Mouse (Mus musculus) olfactory bulb, adult 2 months (tissue): ENCODE measurements around the gene Lrrc4c. TPM values are rescaled to one million over a fixed set of nuclear protein-coding genes. Genes with fewer than 3 reads are reported as not detected.

Experiments used
- H3K27ac ChIP-seq: fragments of 200-500 bp; 2 replicates; pipeline ENCODE4 v1.5.1; 2012; ENCODE audit warnings: low read depth, low read length; ENCODE audit not compliant: insufficient read depth
- H3K4me1 ChIP-seq: fragments of 200-500 bp; 2 replicates; pipeline ENCODE4 v1.6.1; 2012; ENCODE audit warnings: low read length; ENCODE audit not compliant: control insufficient read depth, insufficient read depth
- H3K4me3 ChIP-seq: fragments of 200-500 bp; 2 replicates; pipeline ENCODE4 v1.5.1; 2012; ENCODE audit warnings: mild to moderate bottlenecking, low read depth, low read length, moderate library complexity; ENCODE audit not compliant: insufficient read depth
- CTCF ChIP-seq: fragments of 200-500 bp; IDR thresholded peaks from 2 replicates; pipeline ENCODE4 v1.5.1; 2012; ENCODE audit warnings: low read depth, mild to moderate bottlenecking, low read length, moderate library complexity; ENCODE audit not compliant: insufficient read depth
- POLR2A ChIP-seq: fragments of 200-500 bp; IDR thresholded peaks from 2 replicates; pipeline ENCODE4 v1.6.1; 2012; ENCODE audit warnings: mild to moderate bottlenecking, low read depth, low read length, moderate library complexity; ENCODE audit not compliant: insufficient read depth
- WGBS: fragments of 180-500 bp; shearing (Covaris S2); methylation state at CpG from one replicate; pipeline ENCODE4 v1.1.7; 2018; 5-methylcytosine and 5-hydroxymethylcytosine counted together
- polyA plus RNA-seq: library from polyadenylated mRNA; stranded (reverse); fragments of >200 nt; gene quantifications from 2 replicates; pipeline ENCODE4 v1.2.4, GENCODE M21; 2012; ENCODE audit warnings: low replicate concordance; ENCODE audit not compliant: missing spikeins, insufficient read depth, insufficient read length

Gene Lrrc4c
- polyA plus RNA-seq, 1 experiment: not detected

DNA sequence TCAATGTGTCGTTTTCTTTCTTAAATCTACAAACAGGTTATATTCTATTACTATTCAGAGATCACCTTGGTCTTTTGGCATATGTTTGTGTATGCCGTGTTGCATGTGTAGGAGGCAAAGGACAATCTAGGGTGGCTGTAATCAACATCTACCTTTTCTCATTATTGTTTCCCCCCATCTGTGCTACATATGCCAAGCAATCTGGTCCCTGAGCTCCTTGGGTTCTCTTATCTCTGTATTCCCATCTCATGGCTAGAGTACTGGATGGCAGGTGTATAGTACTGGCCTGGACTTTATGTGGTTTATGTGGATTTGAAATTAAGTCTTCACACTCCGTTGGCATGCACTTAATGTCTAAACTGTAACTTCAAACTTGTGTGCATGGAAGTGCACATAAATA lies 700.4 kb downstream of the Lrrc4c start:
- Histone ChIP-seq H3K4me3 (no peak overlapping the region), H3K27ac (no peak overlapping the region), H3K4me1 (no peaks in the 10 kb centered on the region)
- TF ChIP-seq POLR2A: no peak
- no peak for TF ChIP-seq CTCF
- 84% methylated on average over 3 of the region's 3 CpGs for WGBS

GRCm38 (mm10) chr2:97026991-97027390 lies 709.0 kb downstream of the Lrrc4c start:
- Histone ChIP-seq H3K4me1 (no peaks in the 10 kb centered on the region), H3K4me3 (no peak overlapping the region), H3K27ac (no peak overlapping the region)
- TF ChIP-seq POLR2A: no peak
- TF ChIP-seq CTCF: no peak
- 22% methylated on average over 1 of the region's 1 CpGs for WGBS

DNA sequence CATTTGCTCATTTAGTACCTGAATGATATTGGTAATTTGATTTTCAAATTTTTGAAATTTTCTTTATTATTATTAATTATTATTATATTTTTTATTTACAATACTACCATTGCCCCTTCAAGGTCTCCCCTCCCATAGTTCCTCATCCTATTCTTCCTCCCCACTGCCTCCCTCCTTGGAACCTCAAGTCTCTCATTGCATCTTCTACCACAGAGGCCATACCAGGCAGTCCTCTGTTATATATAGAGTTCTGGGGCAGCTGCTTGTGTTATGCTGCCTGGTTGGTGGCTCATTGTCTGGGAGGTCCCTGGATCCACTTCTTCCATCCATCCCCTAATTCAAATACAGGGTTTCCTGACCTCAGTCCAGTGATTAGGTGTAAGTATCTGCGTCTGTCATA lies 709.6 kb downstream of the Lrrc4c start:
- WGBS: 95% methylated on average over 1 of the region's 1 CpGs
- Histone ChIP-seq H3K4me1 (no peaks in the 10 kb centered on the region), H3K27ac (no peak overlapping the region), H3K4me3 (no peak overlapping the region)
- TF ChIP-seq POLR2A (no peak), CTCF (no peak)

- TF ChIP-seq CTCF: no peak
- no peak for TF ChIP-seq POLR2A
- no peak overlapping the region for H3K27ac ChIP-seq
- H3K4me1 ChIP-seq: no peaks in the 10 kb centered on the region
Observed at GRCm38 (mm10) chr2:97036401-97036800, 718.4 kb downstream of the Lrrc4c start.

GRCm38 (mm10) chr2:97037024-97037814 lies 719.2 kb downstream of the Lrrc4c start:
- TF ChIP-seq POLR2A: no peak
- no peak for TF ChIP-seq CTCF
- Histone ChIP-seq H3K4me3 (no peak overlapping the region), H3K27ac (no peak overlapping the region), H3K4me1 (no peaks in the 10 kb centered on the region)
- WGBS: 82% methylated on average over 5 of the region's 5 CpGs

More at GRCm38 (mm10) chr2:97036401-97036800, 718.4 kb downstream of the Lrrc4c start:
- H3K4me3 ChIP-seq: no peak overlapping the region

- Histone ChIP-seq H3K4me3 (no peak overlapping the region), H3K27ac (no peak overlapping the region), H3K4me1 (no peaks in the 10 kb centered on the region)
- WGBS: 71% methylated on average over 3 of the region's 3 CpGs
- TF ChIP-seq CTCF (no peak), POLR2A (no peak)
Observed at GRCm38 (mm10) chr2:97044016-97044415, 726.0 kb downstream of the Lrrc4c start.

- 95% methylated on average over 3 of the region's 3 CpGs for WGBS
- no peak overlapping the region for H3K27ac ChIP-seq
- H3K4me3 ChIP-seq: no peak overlapping the region
- H3K4me1 ChIP-seq: no peaks in the 10 kb centered on the region
- TF ChIP-seq CTCF (no peak), POLR2A (no peak)
Observed at GRCm38 (mm10) chr2:97045628-97046027, 727.7 kb downstream of the Lrrc4c start.

DNA sequence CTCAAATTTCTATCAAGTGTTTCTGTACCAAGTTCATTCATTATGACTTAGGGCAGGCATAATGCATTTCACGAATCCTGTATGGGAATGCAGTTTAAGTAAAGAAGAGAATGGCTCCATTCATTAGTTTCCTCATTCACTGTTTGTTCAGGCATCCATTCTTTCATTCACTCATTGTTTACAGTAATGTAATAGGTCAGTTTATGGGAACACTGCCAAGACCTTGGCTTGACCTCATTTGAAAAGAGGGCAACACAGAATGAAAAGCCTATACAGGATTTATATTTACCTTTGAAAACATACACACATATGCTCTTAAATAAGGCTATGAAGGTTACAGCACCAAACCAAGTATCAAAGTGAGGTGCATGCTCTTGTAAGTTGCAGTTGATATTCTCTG lies 762.2 kb downstream of the Lrrc4c start:
- WGBS: 36% methylated on average over 1 of the region's 1 CpGs
- TF ChIP-seq POLR2A: no peak
- TF ChIP-seq CTCF: no peak
- H3K4me3 ChIP-seq: no peak overlapping the region
- H3K4me1 ChIP-seq: no peaks in the 10 kb centered on the region
- no peak overlapping the region for H3K27ac ChIP-seq

GRCm38 (mm10) chr2:97097965-97098364 lies 780.0 kb downstream of the Lrrc4c start:
- 46% methylated on average over 3 of the region's 3 CpGs for WGBS
- H3K4me3 ChIP-seq: no peak overlapping the region
- no peaks in the 10 kb centered on the region for H3K4me1 ChIP-seq
- no peak for TF ChIP-seq CTCF
- no peak for TF ChIP-seq POLR2A
- no peak overlapping the region for H3K27ac ChIP-seq
